Mouse (Mus musculus) cerebral cortex, adult 2 months (tissue): ENCODE data around the gene Fam83b.

ENCODE experiments used
- WGBS: fragments of 180-500 bp; shearing (Covaris S2); methylation state at CpG from one replicate; pipeline ENCODE4 v1.1.7; 2018; 5-methylcytosine and 5-hydroxymethylcytosine counted together

Gene Fam83b

GRCm38 (mm10) chr9:76566515-76567280 lies at the start of gene Fam83b:
Fam83b (minus strand) TSS chr9:76567116.
- WGBS: 8% methylated on average over 40 of the region's 40 CpGs

DNA sequence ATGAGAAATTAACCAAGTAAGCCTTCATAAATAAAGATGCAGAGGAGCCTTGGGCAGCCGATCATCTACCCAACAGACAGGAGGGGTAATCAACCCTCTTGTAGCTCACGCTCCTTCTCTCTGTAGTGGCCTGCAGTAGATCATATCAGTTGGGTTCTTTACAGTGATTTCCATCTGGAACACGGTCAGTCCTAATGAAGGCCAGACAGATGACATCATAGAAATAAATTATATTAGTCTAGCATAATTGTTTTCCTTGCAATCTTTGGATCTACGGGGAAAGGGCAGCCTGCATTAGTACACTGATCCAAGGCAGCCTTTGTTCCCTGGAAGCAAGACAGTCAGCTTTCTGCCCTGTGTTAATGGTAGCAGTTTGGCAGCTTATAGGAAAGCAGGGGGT lies 47.2 kb upstream of the Fam83b start:
- WGBS: 79% methylated on average over 4 of the region's 4 CpGs

DNA sequence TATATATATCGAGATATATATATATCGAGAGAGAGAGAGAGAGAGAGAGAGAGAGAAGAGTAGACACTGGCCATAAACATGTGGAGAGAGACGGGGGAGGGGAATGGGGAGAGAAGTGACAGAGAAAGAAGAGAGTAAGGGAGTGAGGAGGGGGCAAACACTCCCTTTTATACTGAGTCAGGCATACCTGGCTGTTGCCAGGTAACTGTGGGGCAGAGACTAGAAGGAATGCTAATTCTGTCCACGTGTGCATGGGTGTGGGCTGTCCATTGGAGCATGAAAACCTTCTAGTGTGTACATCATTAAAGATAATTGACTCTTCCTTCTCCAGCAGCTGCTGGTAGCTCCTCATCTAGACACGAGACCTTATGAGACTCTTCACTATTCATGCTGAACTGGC lies 36.8 kb upstream of the Fam83b start:
- WGBS: 77% methylated on average over 5 of the region's 5 CpGs

GRCm38 (mm10) chr9:76602874-76603273 lies 36.0 kb upstream of the Fam83b start:
- 85% methylated on average over 2 of the region's 2 CpGs for WGBS

GRCm38 (mm10) chr9:76597395-76597794 lies 30.5 kb upstream of the Fam83b start:
- 69% methylated on average over 4 of the region's 4 CpGs for WGBS

DNA sequence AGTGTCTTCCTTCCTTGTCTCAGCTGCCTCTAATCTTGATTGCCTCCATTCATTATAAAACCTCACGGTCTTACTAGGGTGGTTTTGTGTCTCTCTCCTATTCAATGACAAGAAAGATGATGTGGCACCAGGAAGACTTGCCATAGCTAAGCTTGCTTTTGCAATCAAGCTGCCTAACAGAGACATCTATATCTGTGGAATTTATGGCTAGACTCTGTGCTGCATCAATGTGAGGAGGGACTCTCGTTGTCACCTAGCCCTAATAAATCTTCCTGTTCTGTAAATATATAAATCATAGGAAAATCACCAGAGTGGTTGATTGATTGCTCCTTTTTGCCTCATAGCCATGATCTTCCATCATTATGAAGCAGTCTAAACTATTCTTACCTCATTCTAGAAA lies 26.9 kb upstream of the Fam83b start:
- 69% methylated on average over 2 of the region's 2 CpGs for WGBS

- WGBS: 93% methylated on average over 6 of the region's 6 CpGs
Observed at GRCm38 (mm10) chr9:76583943-76584342, 17.0 kb upstream of the Fam83b start.

DNA sequence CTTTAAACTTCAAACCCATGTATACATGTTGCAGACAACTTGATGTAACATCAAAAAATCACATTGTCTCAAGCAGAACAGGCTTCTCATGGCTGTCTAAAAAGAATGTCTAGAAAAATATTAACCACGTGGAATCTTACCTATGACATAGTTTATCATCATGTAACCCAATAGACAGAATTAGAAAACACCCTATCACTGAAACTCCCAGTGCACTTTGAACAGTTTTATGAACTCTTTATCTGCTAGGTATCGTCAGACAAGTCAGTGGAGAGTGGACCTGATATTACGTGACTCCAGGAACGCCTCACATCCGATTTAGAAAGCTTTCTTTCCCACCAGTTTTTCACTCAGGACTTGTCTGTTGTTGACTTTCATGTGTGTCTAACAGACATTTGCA lies 15.1 kb upstream of the Fam83b start:
- 95% methylated on average over 5 of the region's 5 CpGs for WGBS

DNA sequence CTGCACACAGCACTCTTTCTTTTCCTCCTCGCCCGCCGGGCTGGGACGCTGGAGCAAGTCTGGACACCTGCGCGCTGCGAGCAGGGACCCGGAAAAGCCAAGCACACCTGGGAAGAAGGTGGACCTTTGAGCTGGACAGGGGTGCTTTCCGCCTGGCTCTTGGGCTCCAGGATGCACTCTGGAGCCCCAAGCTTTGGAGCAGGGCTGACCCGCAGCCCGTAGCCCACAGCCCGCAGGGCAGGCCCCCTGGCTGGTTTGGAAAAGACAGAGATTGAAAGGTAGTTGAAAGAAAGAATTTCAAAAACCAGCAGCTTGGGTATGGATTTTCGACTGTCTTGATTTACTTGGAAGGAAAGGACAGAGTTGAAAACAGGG lies 352 bp upstream of the Fam83b start:
- WGBS: 6% methylated on average over 13 of the region's 13 CpGs

- WGBS: 76% methylated on average over 2 of the region's 2 CpGs
Observed at GRCm38 (mm10) chr9:76565656-76566055, 1.3 kb downstream of the Fam83b start.

DNA sequence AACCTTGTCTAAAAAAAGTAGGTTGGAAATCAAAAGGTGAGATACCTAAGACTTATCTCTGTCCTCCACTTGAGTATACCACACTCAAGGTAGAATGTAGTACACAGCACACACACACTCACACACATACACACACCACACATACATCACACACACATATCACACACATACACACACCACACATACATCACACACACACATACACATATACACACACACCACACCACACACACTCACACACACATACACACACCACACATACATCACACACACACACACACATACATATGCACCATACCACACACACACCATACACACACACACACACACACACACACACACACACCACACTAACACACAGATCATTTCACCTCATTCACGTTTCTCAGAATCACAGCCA lies 2.8 kb downstream of the Fam83b start:
- WGBS: 85% methylated on average over 1 of the region's 1 CpGs

DNA sequence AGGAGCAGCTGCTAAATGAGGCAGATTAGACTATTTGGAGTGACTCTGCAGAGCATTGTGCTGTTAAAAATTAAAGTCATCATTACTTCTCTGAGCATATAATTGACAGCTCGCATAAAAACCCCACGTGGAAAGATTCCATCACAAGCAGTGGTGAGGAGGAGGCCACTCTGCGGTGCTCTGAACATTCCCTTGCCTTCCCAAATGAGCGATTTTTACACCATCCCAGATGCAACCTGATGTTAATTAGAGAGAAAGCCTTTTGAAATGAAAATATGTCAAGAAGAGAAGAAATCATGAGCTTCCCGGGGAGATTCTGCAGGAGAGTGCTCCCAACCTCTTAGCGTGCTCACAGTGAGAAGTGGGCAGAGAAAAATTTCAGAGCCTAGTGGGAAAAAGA lies 4.1 kb downstream of the Fam83b start:
- 28% methylated on average over 6 of the region's 6 CpGs for WGBS

GRCm38 (mm10) chr9:76559240-76559639 lies 7.7 kb downstream of the Fam83b start:
- 91% methylated on average over 2 of the region's 2 CpGs for WGBS

DNA sequence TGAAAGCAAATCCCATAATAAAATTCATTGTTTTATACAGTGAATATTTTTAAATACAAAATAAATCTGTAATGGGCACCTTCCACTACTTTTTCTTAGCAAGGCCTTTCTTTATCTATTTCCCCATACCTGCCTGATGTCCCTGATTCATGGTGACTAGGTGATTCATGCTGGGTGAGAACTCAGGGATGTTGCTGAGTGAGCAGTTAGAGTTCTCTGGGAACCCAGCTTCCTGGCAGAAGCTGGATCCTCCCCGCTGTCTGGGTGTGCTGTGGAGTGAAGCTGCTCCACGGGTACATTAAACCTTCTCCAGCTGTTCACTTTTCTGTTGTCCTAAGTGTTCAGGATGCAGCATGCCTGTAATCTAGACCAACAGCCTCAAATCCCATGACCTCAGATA lies 13.2 kb downstream of the Fam83b start:
- 55% methylated on average over 2 of the region's 2 CpGs for WGBS

DNA sequence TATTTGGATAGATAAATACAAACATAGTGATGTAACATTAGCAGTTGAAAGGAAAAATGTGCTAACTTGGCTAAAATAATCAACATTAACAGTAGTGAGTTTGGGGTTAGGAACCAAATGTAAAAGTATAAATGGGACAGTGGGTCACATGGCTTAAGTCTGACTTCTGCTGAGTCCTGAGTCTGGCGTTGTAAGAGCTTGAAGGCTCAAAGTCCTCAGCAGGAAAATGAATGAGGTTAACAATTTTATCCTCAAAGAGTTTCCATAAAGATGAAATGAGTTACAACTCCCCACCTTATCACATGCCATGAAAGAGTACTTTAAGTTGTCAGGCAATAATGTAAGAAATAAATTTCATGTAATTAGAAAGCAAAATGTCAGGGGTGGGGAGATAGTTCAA lies 13.8 kb downstream of the Fam83b start:
- WGBS: 88% methylated on average over 1 of the region's 1 CpGs

GRCm38 (mm10) chr9:76546714-76547113 lies 20.2 kb downstream of the Fam83b start:
- 21% methylated on average over 3 of the region's 3 CpGs for WGBS

DNA sequence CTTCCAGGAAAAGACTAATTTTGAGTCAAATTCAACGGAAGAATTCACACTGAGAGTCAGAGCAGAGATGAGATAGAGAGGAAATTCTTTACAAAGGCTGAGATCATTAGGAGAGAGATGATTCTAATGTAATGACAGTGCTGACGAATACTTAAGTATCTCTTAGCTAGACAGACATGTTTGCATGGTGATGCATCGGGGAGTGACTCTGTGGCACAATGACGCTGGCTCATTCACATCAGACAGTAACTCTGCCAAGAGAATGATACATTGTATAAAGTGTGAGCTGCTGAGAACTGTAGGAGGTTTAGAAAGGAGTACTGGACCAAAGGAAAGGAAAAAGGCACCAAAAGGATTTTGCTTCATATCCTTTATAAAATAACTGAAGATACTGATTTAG lies 26.2 kb downstream of the Fam83b start:
- WGBS: 46% methylated on average over 4 of the region's 4 CpGs

DNA sequence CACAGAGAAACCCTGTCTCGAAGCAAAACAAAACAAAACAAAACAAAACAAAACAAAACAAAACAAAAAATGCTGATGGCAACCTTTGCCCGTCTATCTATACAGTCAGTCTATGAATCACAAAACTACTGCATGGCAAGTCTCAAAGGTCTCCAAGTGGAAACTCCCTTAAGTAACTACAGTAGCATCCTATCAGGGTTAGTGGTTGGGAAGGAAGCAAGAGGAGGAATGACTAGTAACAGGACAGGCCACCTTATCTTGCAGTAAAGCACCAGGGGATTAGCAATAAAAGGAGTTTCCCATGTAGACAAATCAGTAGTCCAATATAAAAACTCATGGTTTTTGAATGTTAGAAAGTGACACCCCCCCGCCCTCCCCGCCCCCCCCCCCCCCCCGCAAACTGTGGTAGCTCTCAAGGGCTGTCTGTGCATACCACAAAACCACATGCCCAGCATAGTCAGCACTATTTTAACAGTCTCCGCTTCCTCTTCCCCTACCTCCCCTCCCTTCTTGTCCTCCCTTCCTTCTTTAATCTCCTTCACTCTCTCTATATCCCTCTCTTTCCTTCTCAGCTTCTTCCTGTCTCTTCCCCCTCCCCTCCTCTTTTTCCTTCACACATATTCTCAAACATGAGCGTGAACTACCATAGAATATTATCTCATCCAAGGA lies 26.8 kb downstream of the Fam83b start:
- 81% methylated on average over 7 of the region's 7 CpGs for WGBS

GRCm38 (mm10) chr9:76539271-76539670 lies 27.6 kb downstream of the Fam83b start:
- 59% methylated on average over 7 of the region's 7 CpGs for WGBS

DNA sequence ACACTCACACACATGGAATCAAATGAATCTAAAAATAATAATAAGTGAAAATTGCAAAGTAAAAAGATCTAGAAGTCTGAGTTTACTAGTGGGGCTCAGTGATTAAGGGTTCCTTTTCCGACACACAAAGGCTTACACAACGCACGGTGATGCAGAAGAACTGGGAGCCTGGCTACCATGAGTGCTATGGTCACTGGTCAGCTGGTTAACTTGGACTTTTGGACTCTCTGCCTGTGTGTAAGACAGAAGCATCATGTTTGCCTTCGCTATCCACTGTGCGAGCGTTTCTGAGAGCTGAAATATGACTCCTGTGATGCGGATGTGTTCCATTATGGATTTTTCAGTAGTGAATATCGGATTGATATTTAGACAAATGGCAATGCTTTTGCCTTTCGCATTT lies 30.9 kb downstream of the Fam83b start:
- 88% methylated on average over 9 of the region's 9 CpGs for WGBS

DNA sequence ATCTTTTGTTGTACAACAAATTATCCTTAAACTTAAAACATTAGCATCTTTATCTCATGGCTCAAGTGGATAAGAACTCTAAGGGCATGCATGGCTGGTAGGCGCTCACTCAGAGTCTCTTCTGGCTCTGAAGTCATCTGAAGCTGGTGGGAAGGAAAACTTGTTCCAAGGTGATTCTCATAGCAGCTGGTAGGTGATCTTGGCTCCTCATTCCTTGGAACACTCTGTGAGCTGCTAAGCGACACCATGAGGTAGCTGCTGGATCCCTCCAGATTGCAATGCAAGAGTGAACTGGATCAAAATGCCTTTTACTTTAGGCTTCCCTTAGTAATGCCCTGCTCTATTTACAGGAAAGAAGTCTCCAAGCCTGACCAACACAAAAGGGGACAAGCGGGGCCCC lies 34.5 kb downstream of the Fam83b start:
- 90% methylated on average over 3 of the region's 3 CpGs for WGBS

- WGBS: 69% methylated on average over 4 of the region's 4 CpGs
Observed at GRCm38 (mm10) chr9:76531368-76531767, 35.5 kb downstream of the Fam83b start.

GRCm38 (mm10) chr9:76521640-76522039 lies 45.3 kb downstream of the Fam83b start:
- WGBS: 92% methylated on average over 3 of the region's 3 CpGs

- WGBS: 92% methylated on average over 1 of the region's 1 CpGs
Observed at GRCm38 (mm10) chr9:76518665-76519064, 48.3 kb downstream of the Fam83b start.
